Mouse (Mus musculus) MEL (cell line): ENCODE results near the gene Slc44a4. TPM values are rescaled to one million over a fixed set of nuclear protein-coding genes. Genes with fewer than 3 reads are reported as not detected.

Experiments
- DNase-seq: peaks from one replicate; pipeline ENCODE4 v3.0.0; 2011; ENCODE audit warnings: low read depth, low spot score
- H3K27ac ChIP-seq: 2 replicates; pipeline ENCODE4 v1.5.1; 2012; ENCODE audit warnings: low read depth, mild to moderate bottlenecking, control low read depth, low read length, moderate library complexity; ENCODE audit not compliant: control insufficient read depth
- H3K27me3 ChIP-seq, 2 experiments: fragments of 150-350 bp in 1 of 2; sonication (generic) in 1 of 2; 2 replicates each; pipeline ENCODE4 v1.6.1; 2012; ENCODE audit warnings: low read length in 2 of 2, mild to moderate bottlenecking in 2 of 2, improper control_type of control experiment in 1 of 2, moderate library complexity in 1 of 2; ENCODE audit not compliant: insufficient read depth in 2 of 2, control insufficient read depth in 1 of 2
- H3K36me3 ChIP-seq, 2 experiments: 2 replicates each; pipeline ENCODE4 v1.6.1; 2012 to 2014; ENCODE audit warnings: low read length in 2 of 2, improper control_type of control experiment in 1 of 2, inconsistent platforms in 1 of 2, mild to moderate bottlenecking in 1 of 2; ENCODE audit not compliant: insufficient read depth in 2 of 2, control insufficient read depth in 1 of 2
- H3K4me1 ChIP-seq, 2 experiments: fragments of 150-350 bp in 1 of 2; sonication (generic) in 1 of 2; 2 replicates each; pipeline ENCODE4 v1.6.1; 2012; ENCODE audit warnings: low read length in 2 of 2, improper control_type of control experiment in 1 of 2, mild to moderate bottlenecking in 1 of 2; ENCODE audit not compliant: insufficient read depth in 2 of 2, control insufficient read depth in 1 of 2
- H3K4me3 ChIP-seq, 2 experiments: fragments of 150-350 bp in 1 of 2; sonication (generic) in 1 of 2; 2 replicates each; pipeline ENCODE4 v1.5.1; 2012; ENCODE audit warnings: low read depth in 2 of 2, low read length in 2 of 2, mild to moderate bottlenecking in 2 of 2, moderate library complexity in 2 of 2, control low read depth in 1 of 2, improper control_type of control experiment in 1 of 2; ENCODE audit not compliant: control insufficient read depth in 1 of 2, insufficient read depth in 1 of 2
- H3K79me2 ChIP-seq: 2 replicates; pipeline ENCODE4 v1.6.1; 2012; ENCODE audit warnings: mild to moderate bottlenecking, low read length, moderate library complexity; ENCODE audit not compliant: control insufficient read depth, poor library complexity, insufficient read depth
- H3K9ac ChIP-seq: 2 replicates; pipeline ENCODE4 v1.6.1; 2012; ENCODE audit warnings: low read depth, mild to moderate bottlenecking, control low read depth, low read length, moderate library complexity; ENCODE audit not compliant: control insufficient read depth, poor library complexity, severe bottlenecking
- H3K9me3 ChIP-seq: fragments of 150-350 bp; sonication (generic); replicated peaks from 2 replicates; pipeline ENCODE4 v1.6.1; 2012; ENCODE audit warnings: mild to moderate bottlenecking, low read length, improper control_type of control experiment, moderate library complexity; ENCODE audit not compliant: insufficient read depth
- BHLHE40 ChIP-seq: IDR thresholded peaks from 2 replicates; pipeline ENCODE4 v1.6.1; 2012; ENCODE audit warnings: low read depth, mild to moderate bottlenecking, inconsistent platforms, low read length, improper control_type of control experiment, borderline replicate concordance
- CHD1 ChIP-seq: IDR thresholded peaks from 2 replicates; pipeline ENCODE4 v1.6.1; 2012; ENCODE audit warnings: low read depth, mild to moderate bottlenecking, inconsistent platforms, low read length, improper control_type of control experiment
- CHD2 ChIP-seq: IDR thresholded peaks from 2 replicates; pipeline ENCODE4 v1.6.1; 2011; ENCODE audit warnings: low read length, improper control_type of control experiment
- CTCF ChIP-seq, 3 experiments: IDR thresholded peaks in 2 of 3; conservative IDR thresholded peaks in 1 of 3; 2 replicates each; pipeline ENCODE4 v1.5.1; 2011 to 2012; ENCODE audit warnings: low read length in 3 of 3, low read depth in 2 of 3, mild to moderate bottlenecking in 2 of 3, improper control_type of control experiment in 1 of 3, inconsistent platforms in 1 of 3, mixed read lengths in 1 of 3, moderate library complexity in 1 of 3; ENCODE audit not compliant: control insufficient read depth in 1 of 3, insufficient read depth in 1 of 3, poor library complexity in 1 of 3, severe bottlenecking in 1 of 3
- E2F4 ChIP-seq: IDR thresholded peaks from 2 replicates; pipeline ENCODE4 v1.6.1; 2011; ENCODE audit warnings: low read depth, low read length, improper control_type of control experiment, borderline replicate concordance
- GABPA ChIP-seq: IDR thresholded peaks from 2 replicates; pipeline ENCODE4 v1.6.1; 2012; ENCODE audit warnings: low read depth, mild to moderate bottlenecking, inconsistent platforms, low read length, improper control_type of control experiment, moderate library complexity
- GATA1 ChIP-seq: IDR thresholded peaks from 2 replicates; pipeline ENCODE4 v1.6.1; 2011; ENCODE audit warnings: low read depth, low read length, improper control_type of control experiment
- HCFC1 ChIP-seq: IDR thresholded peaks from 2 replicates; pipeline ENCODE4 v1.6.1; 2012; ENCODE audit warnings: low read depth, mild to moderate bottlenecking, inconsistent platforms, low read length, improper control_type of control experiment, moderate library complexity
- JUND ChIP-seq: IDR thresholded peaks from 2 replicates; pipeline ENCODE4 v1.6.1; 2011; ENCODE audit warnings: low read depth, mild to moderate bottlenecking, improper control_type of control experiment, low read length
- MAFK ChIP-seq: IDR thresholded peaks from 2 replicates; pipeline ENCODE4 v1.6.1; 2011; ENCODE audit warnings: low read depth, mild to moderate bottlenecking, low read length, improper control_type of control experiment, borderline replicate concordance
- MAX ChIP-seq: IDR thresholded peaks from 2 replicates; pipeline ENCODE4 v1.6.1; 2011; ENCODE audit warnings: low read length, improper control_type of control experiment
- MXI1 ChIP-seq: IDR thresholded peaks from 2 replicates; pipeline ENCODE4 v1.6.1; 2011; ENCODE audit warnings: mild to moderate bottlenecking, low read depth, low read length, improper control_type of control experiment
- MYB ChIP-seq: IDR thresholded peaks from 2 replicates; pipeline ENCODE4 v1.6.1; 2011; ENCODE audit warnings: mild to moderate bottlenecking, low read depth, low read length, improper control_type of control experiment
- MYC ChIP-seq: IDR thresholded peaks from 2 replicates; pipeline ENCODE4 v1.6.1; 2011; ENCODE audit warnings: low read depth, mild to moderate bottlenecking, low read length, improper control_type of control experiment, moderate library complexity
- NELFE ChIP-seq: IDR thresholded peaks from 2 replicates; pipeline ENCODE4 v1.6.1; 2011; ENCODE audit warnings: low read depth, low read length, improper control_type of control experiment
- NRF1 ChIP-seq: IDR thresholded peaks from 2 replicates; pipeline ENCODE4 v1.6.1; 2014; ENCODE audit warnings: low read depth, mild to moderate bottlenecking, inconsistent platforms, low read length, improper control_type of control experiment, moderate library complexity; ENCODE audit not compliant: poor library complexity, insufficient read depth, severe bottlenecking
- RCOR1 ChIP-seq: IDR thresholded peaks from 2 replicates; pipeline ENCODE4 v1.6.1; 2012; ENCODE audit warnings: low read depth, mild to moderate bottlenecking, inconsistent platforms, low read length, improper control_type of control experiment
- SIN3A ChIP-seq: IDR thresholded peaks from 2 replicates; pipeline ENCODE4 v1.6.1; 2012; ENCODE audit warnings: low read length, improper control_type of control experiment, inconsistent platforms
- SMC3 ChIP-seq: IDR thresholded peaks from 2 replicates; pipeline ENCODE4 v1.6.1; 2011; ENCODE audit warnings: low read depth, low read length, improper control_type of control experiment
- TAL1 ChIP-seq: IDR thresholded peaks from 2 replicates; pipeline ENCODE4 v1.6.1; 2012; ENCODE audit warnings: mild to moderate bottlenecking, inconsistent platforms, low read length, moderate library complexity, mixed read lengths
- TBP ChIP-seq: IDR thresholded peaks from 2 replicates; pipeline ENCODE4 v1.8.0; 2011; ENCODE audit warnings: low read depth, low read length, improper control_type of control experiment
- TCF12 ChIP-seq: IDR thresholded peaks from 2 replicates; pipeline ENCODE4 v1.6.1; 2014; ENCODE audit warnings: low read depth, mild to moderate bottlenecking, inconsistent platforms, low read length, improper control_type of control experiment, moderate library complexity
- UBTF ChIP-seq: IDR thresholded peaks from 2 replicates; pipeline ENCODE4 v1.6.1; 2012; ENCODE audit warnings: low read depth, mild to moderate bottlenecking, inconsistent platforms, low read length, improper control_type of control experiment, moderate library complexity, borderline replicate concordance; ENCODE audit not compliant: insufficient read depth
- USF2 ChIP-seq, 2 experiments: IDR thresholded peaks; 2 replicates each; pipeline ENCODE4 v1.6.1; 2011 to 2012; ENCODE audit warnings: improper control_type of control experiment in 2 of 2, low read length in 2 of 2, borderline replicate concordance in 1 of 2, inconsistent platforms in 1 of 2, low read depth in 1 of 2, mild to moderate bottlenecking in 1 of 2; ENCODE audit not compliant: insufficient read depth in 1 of 2
- ZC3H11A ChIP-seq: IDR thresholded peaks from 2 replicates; pipeline ENCODE4 v1.6.1; 2012; ENCODE audit warnings: low read depth, mild to moderate bottlenecking, inconsistent platforms, low read length, improper control_type of control experiment
- ZKSCAN1 ChIP-seq: IDR thresholded peaks from 2 replicates; pipeline ENCODE4 v1.6.1; 2012; ENCODE audit warnings: low read depth, mild to moderate bottlenecking, inconsistent platforms, low read length, improper control_type of control experiment, moderate library complexity
- ZMIZ1 ChIP-seq: IDR thresholded peaks from 2 replicates; pipeline ENCODE4 v1.6.1; 2012; ENCODE audit warnings: low read depth, mild to moderate bottlenecking, inconsistent platforms, low read length, improper control_type of control experiment, moderate library complexity
- ZNF384 ChIP-seq: IDR thresholded peaks from 2 replicates; pipeline ENCODE4 v1.6.1; 2012; ENCODE audit warnings: low read depth, mild to moderate bottlenecking, inconsistent platforms, low read length, improper control_type of control experiment
- polyA plus RNA-seq, 2 experiments: library from polyadenylated mRNA; stranded (reverse) in 1 of 2; unstranded in 1 of 2; fragments of >175 nt in 1 of 2; fragments of >200 nt in 1 of 2; gene quantifications; 2 replicates each; pipeline versions ENCODE4 v1.2.1 to v1.2.4; 2012; ENCODE audit warnings: low replicate concordance in 2 of 2, low read depth in 1 of 2; ENCODE audit not compliant: insufficient read length in 2 of 2, insufficient read depth in 1 of 2, missing spikeins in 1 of 2
- total RNA-seq: library from RNA; depleted of rRNA; stranded (reverse); fragments of 300-350 nt; gene quantifications from 2 replicates; pipeline ENCODE4 v1.2.3, GENCODE M21; 2012

Slc44a4 gene
- total and polyA plus RNA-seq, 3 experiments, result 0.06 to 0.12 TPM; not detected in 1

DNA sequence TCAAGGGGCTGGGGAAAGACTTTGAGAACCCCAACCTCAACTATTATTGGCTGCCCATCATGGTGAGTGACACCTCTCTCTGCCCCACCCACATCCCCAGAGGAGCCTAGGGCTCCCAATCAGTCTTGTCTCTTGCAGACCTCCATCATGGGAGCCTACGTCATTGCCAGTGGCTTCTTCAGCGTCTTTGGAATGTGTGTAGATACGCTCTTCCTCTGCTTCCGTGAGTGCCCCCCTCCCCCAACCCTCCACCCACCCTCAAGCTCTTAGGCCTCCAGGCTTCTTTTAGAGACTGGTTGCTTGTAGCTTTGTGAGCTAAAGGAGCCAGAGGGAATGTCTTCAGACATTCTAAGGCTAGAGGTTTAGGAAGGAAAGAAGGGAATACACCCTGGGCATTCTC lies 14.6 kb downstream of the Slc44a4 start:
- peaks cover 5% of the 10 kb centered on the region; the same call in 1 of the 2 replicates for H3K79me2 ChIP-seq
- DNase-seq, result no peak
- no peaks in the 10 kb centered on the region for H3K9me3 ChIP-seq
- H3K36me3 ChIP-seq, result peaks cover 0 to 6% of the 10 kb centered on the region in 2 experiments; a peak in 2 of 4 replicates
- H3K4me1 ChIP-seq, result peaks cover 5 to 14% of the 10 kb centered on the region in 2 experiments
- no peaks in the 10 kb centered on the region for H3K27me3 ChIP-seq
- H3K27ac ChIP-seq, result no peak overlapping the region
- H3K9ac ChIP-seq, result no peak overlapping the region
- H3K4me3 ChIP-seq, result no peak overlapping the region
- no peak for TF ChIP-seq ZC3H11A
- no peak for TF ChIP-seq GABPA
- no peak for TF ChIP-seq TBP
- TF ChIP-seq MYC, result no peak
- no peak for TF ChIP-seq NELFE
- TF ChIP-seq ZNF384, result no peak
- TF ChIP-seq HCFC1, result no peak
- no peak for TF ChIP-seq MYB
- no peak for TF ChIP-seq GATA1
- TF ChIP-seq SIN3A, result no peak
- TF ChIP-seq TCF12, result no peak

DNA sequence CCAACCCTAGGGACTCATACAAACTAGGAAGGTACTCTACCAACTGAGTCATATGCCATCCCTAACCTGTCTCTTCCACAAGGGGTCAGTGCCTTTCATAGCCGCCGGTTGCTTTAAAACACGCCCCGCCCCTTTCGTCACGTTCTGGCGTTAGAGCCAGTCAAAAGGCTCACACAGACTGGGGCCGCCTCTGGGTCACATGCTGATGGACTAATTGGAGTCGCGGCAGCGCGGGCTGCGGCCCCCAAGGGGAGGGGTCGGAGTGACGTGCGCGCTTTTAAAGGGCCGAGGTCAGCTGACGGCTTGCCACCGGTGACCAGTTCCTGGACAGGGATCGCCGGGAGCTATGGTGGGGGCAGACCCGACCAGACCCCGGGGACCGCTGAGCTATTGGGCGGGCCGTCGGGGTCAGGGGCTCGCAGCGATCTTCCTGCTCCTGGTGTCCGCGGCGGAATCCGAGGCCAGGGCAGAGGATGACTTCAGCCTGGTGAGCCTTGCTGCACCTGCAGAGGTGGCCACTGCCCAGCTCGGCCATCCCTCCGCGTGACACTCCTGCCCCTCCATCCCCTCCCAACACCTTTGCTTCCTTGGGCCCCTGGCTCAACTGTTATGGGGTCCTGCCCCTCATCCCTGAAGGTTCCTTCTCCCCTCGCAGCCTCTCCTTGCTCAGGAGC lies 16.9 kb downstream of the Slc44a4 start, which contains the start of gene Neu1:
TSS of gene Neu1 (plus strand) at position 193 of the 674 bp plus-strand sequence.
- Histone ChIP-seq H3K4me1 (peaks cover 5 to 14% of the 10 kb centered on the region in 2 experiments), H3K36me3 (peaks cover 0 to 6% of the 10 kb centered on the region in 2 experiments; a peak in 2 of 4 replicates), H3K27ac (peak within 1 kb of the TSS; percentile 68)
- TF ChIP-seq SMC3, result peak; percentile 61
- peak; percentile 87 for TF ChIP-seq BHLHE40
- TF ChIP-seq TCF12, result 0 out of 2 replicates have a peak, but pooled peaks have one; percentile 11
- TF ChIP-seq ZC3H11A, result 0 out of 2 replicates have a peak, but pooled peaks have one; percentile 22
- TF ChIP-seq E2F4, result peak; percentile 47; the same call in 1 of the 2 replicates
- peak; percentile 75; the same call in 1 of the 2 replicates for TF ChIP-seq MAX
- TF ChIP-seq TAL1, result no peak
- TF ChIP-seq GATA1, result no peak
- TF ChIP-seq ZMIZ1, result 0 out of 2 replicates have a peak, but pooled peaks have one; percentile 35
- peak in 1 of 2 experiments; percentile 72; a peak in 2 of 4 replicates for TF ChIP-seq USF2 (IDR thresholded peaks at IDR 0.05; ENCODE audit: borderline replicate concordance in 1 of 2, insufficient read depth in 1 of 2, low read depth in 1 of 2, low read length in 2 of 2)
- TF ChIP-seq TBP, result peak; percentile 86
- peak; percentile 78; the same call in 1 of the 2 replicates for TF ChIP-seq HCFC1
- no peak for TF ChIP-seq MYB
- 0 out of 2 replicates have a peak, but pooled peaks have one; percentile 20 for TF ChIP-seq UBTF
- no peak for TF ChIP-seq GABPA
- peak; percentile 57 to 76 (median 62) for TF ChIP-seq CTCF (IDR thresholded peaks at IDR 0.05 in 2 of 3, conservative IDR thresholded peaks at IDR 0.05 in 1 of 3; ENCODE audit: control insufficient read depth in 1 of 3, insufficient read depth in 1 of 3, low read depth in 2 of 3, low read length in 3 of 3, poor library complexity in 1 of 3, severe bottlenecking in 1 of 3)
- TF ChIP-seq SIN3A, result peak; percentile 91
- TF ChIP-seq NRF1, result 0 out of 2 replicates have a peak, but pooled peaks have one; percentile 21
- peak; percentile 49; the same call in 1 of the 2 replicates for TF ChIP-seq MYC
- no peak for TF ChIP-seq RCOR1
- no peak for TF ChIP-seq JUND
- no peak for TF ChIP-seq CHD1
- TF ChIP-seq MAFK, result no peak
- TF ChIP-seq CHD2, result no peak
- peak; percentile 60 for TF ChIP-seq NELFE
- TF ChIP-seq MXI1, result peak; percentile 81
- TF ChIP-seq ZKSCAN1, result no peak

More for the DNA sequence above, 16.9 kb downstream of the Slc44a4 start, which contains the start of gene Neu1:
- peak within 1 kb of the TSS; percentile 68 for H3K9ac ChIP-seq
- no peaks in the 10 kb centered on the region for H3K27me3 ChIP-seq
- peak; percentile 99 for DNase-seq
- peaks cover 5% of the 10 kb centered on the region; the same call in 1 of the 2 replicates for H3K79me2 ChIP-seq
- H3K9me3 ChIP-seq, result no peaks in the 10 kb centered on the region
- H3K4me3 ChIP-seq, result peak within 1 kb of the TSS; percentile 70 to 84
